Mouse (Mus musculus) G1E (cell line): ENCODE results near the gene Znrf1.

ENCODE experiments used
- CTCF ChIP-seq: IDR thresholded peaks from 2 replicates; pipeline ENCODE4 v1.5.1; 2012; ENCODE audit warnings: low read depth, low read length, inconsistent platforms, mixed read lengths
- POLR2AphosphoS5 ChIP-seq: IDR thresholded peaks from 2 replicates; pipeline ENCODE4 v1.6.1; 2012; ENCODE audit warnings: low read depth, low read length, inconsistent platforms; ENCODE audit not compliant: insufficient replicate concordance
- TAL1 ChIP-seq: conservative IDR thresholded peaks from 2 replicates; pipeline ENCODE4 v1.6.1; 2012; ENCODE audit warnings: low read depth, low read length, inconsistent platforms, mixed read lengths

DNA sequence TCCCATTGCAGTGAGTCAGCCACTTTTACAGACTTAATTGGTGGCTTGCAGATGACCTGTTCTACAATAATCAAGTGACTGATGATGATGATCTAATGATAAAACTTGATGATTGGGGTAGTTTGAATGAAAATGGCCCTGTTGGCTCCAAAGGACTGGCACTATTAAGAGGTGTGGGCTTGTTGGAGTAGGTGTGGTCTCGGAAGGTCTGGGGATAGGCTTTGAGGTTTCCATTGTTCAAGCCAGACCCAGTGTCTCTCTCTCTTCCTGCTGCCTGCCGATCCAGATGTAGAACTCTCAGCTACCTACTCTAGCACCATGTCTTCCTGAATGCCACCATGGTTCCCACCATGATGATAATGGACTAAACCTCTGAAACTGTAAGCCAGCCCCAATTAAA lies 52.4 kb downstream of the Znrf1 start:
- TF ChIP-seq CTCF (no peak), TAL1 (no peak), POLR2AphosphoS5 (no peak)
